Comparison of ENCODE assay signal across 16 mouse cellular contexts in the genomic region with DNA sequence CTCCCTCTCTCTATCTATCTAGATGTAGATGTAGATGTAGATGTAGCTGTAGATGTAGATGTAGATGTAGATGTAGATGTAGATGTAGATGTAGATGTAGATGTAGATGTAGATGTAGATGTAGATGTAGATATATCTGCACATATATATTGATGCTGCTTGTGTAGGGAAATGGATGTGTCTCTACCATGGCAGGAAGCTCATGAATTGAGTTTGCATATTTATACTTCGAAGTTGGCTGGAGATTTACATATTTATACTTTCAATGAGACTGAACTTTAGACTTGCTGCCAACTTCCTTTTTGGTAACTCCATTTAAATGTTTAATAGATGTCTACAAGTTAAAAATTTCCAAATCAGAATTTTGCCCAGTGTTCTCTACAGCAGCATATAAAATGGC.
DNase-seq lines count a peak whose midpoint lies in the region; ATAC-seq and TF ChIP-seq lines count a peak whose summit lies in the region.
"Had no signal": no experiment of that assay in that cellular context is flagged by ENCODE, and none has a peak within 500 bp of the region (broad histone marks: within the 10 kb centered on the region; RNA-seq: fewer than 3 reads in every experiment).

No protein-coding gene starts in this region.

- no peak overlapping the region for H3K9ac ChIP-seq in forebrain, postnatal 0 days
- no peak overlapping the region for H3K9ac ChIP-seq in forebrain, embryonic 13.5 days
- H3K9ac ChIP-seq: embryonic facial prominence, embryonic 12.5 days had no signal

- H3K4me3 ChIP-seq in forebrain, postnatal 0 days (ENCODE audit: low read depth, low read length): no peak overlapping the region
- H3K4me3 ChIP-seq in forebrain, embryonic 13.5 days: no peak overlapping the region
- H3K4me3 ChIP-seq: embryonic facial prominence, embryonic 10.5 days; embryonic facial prominence, embryonic 12.5 days had no signal

- H3K27ac ChIP-seq in forebrain, postnatal 0 days (ENCODE audit: low read depth, low read length): no peak overlapping the region
- H3K27ac ChIP-seq in forebrain, embryonic 13.5 days: no peak overlapping the region
- H3K27ac ChIP-seq: embryonic facial prominence, embryonic 10.5 days; embryonic facial prominence, embryonic 12.5 days had no signal

- DNase-seq in forebrain, postnatal 0 days: peak; percentile 29
- DNase-seq in brain, embryonic 18.5 days (ENCODE audit: low read depth, low spot score): peak; percentile 56
- no peak for DNase-seq in thymus, postnatal 4 days
- DNase-seq in adrenal gland, adult 18-20 months (ENCODE audit: low spot score in 2 of 2): no peak
- DNase-seq: adrenal gland, adult 8-10 months; adrenal gland, postnatal 14 days; adrenal gland, postnatal 36 days; cerebellum, adult 11-12 months; cerebellum, adult 2 months; cerebellum, adult 9-10 months; cerebellum, postnatal 10 days; cerebellum, postnatal 25 days had no signal

- no peaks in the 10 kb centered on the region for H3K36me3 ChIP-seq in forebrain, postnatal 0 days (ENCODE audit: insufficient read depth)
- no peaks in the 10 kb centered on the region for H3K36me3 ChIP-seq in forebrain, embryonic 13.5 days (ENCODE audit: poor library complexity, severe bottlenecking)
- H3K36me3 ChIP-seq: embryonic facial prominence, embryonic 10.5 days; embryonic facial prominence, embryonic 12.5 days had no signal

- TF ChIP-seq CTCF in forebrain, postnatal 0 days (IDR thresholded peaks at IDR 0.05; ENCODE audit: low read depth): no peak

- H3K4me1 ChIP-seq in forebrain, postnatal 0 days (ENCODE audit: insufficient read depth): no peaks in the 10 kb centered on the region
- H3K4me1 ChIP-seq in forebrain, embryonic 13.5 days: no peaks in the 10 kb centered on the region
- H3K4me1 ChIP-seq: embryonic facial prominence, embryonic 10.5 days; embryonic facial prominence, embryonic 12.5 days had no signal

- WGBS in forebrain, postnatal 0 days: 50% methylated on average over 1 of the region's 1 CpGs
- 80% methylated on average over 1 of the region's 1 CpGs for WGBS in forebrain, embryonic 13.5 days

- H3K27me3 ChIP-seq in forebrain, postnatal 0 days (ENCODE audit: insufficient read depth, low read length): no peaks in the 10 kb centered on the region
- H3K27me3 ChIP-seq in forebrain, embryonic 13.5 days: no peaks in the 10 kb centered on the region
- H3K27me3 ChIP-seq: embryonic facial prominence, embryonic 12.5 days had no signal

- H3K4me2 ChIP-seq in forebrain, postnatal 0 days (ENCODE audit: low read depth): no peak overlapping the region
- no peak overlapping the region for H3K4me2 ChIP-seq in forebrain, embryonic 13.5 days
- H3K4me2 ChIP-seq: embryonic facial prominence, embryonic 12.5 days had no signal

- ATAC-seq in forebrain, postnatal 0 days: peak; percentile 68
- no peak for ATAC-seq in forebrain, embryonic 13.5 days
- ATAC-seq: forebrain, embryonic 14.5 days had no signal

- H3K9me3 ChIP-seq in forebrain, postnatal 0 days (ENCODE audit: low read length): no peaks in the 10 kb centered on the region
- no peaks in the 10 kb centered on the region for H3K9me3 ChIP-seq in forebrain, embryonic 13.5 days (replicated peaks)
- H3K9me3 ChIP-seq: embryonic facial prominence, embryonic 10.5 days; embryonic facial prominence, embryonic 12.5 days had no signal

Comparison
In these comparisons a context has a peak if more than half of its experiments do, and no peak if none do; other contexts are left out.
1. DNase-seq: peak in forebrain, postnatal 0 days (single experiment) and brain, embryonic 18.5 days (single experiment); none in thymus, postnatal 4 days (single experiment) and adrenal gland, adult 18-20 months (0 of 2).